Mouse (Mus musculus): ENCODE measurements around the gene Armh1.

The Armh1 gene

DNA sequence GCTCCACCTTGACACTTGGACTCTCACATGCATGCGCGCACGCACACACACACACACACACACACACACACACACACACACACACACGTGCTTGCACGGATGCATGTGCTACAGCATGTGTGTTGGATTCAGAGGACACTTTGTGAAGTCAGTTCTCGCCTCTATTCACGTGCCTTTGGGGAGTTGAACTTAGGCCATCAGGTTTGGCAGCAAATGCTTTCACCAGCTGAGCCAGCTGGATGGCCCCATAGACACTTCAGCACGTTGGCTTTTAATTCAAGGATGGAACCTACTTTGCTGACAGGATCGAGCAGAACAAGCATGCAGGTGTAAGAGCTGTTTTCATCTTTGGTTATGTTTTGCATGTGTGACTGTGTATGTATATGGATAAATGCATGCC, 30.1 kb downstream of the Armh1 start:
- no peak for ATAC-seq (ENCODE audit: low TSS enrichment)

GRCm38 (mm10) chr4:117220741-117221515, 31.0 kb downstream of the Armh1 start:
- ATAC-seq (ENCODE audit: low TSS enrichment): no peak

DNA sequence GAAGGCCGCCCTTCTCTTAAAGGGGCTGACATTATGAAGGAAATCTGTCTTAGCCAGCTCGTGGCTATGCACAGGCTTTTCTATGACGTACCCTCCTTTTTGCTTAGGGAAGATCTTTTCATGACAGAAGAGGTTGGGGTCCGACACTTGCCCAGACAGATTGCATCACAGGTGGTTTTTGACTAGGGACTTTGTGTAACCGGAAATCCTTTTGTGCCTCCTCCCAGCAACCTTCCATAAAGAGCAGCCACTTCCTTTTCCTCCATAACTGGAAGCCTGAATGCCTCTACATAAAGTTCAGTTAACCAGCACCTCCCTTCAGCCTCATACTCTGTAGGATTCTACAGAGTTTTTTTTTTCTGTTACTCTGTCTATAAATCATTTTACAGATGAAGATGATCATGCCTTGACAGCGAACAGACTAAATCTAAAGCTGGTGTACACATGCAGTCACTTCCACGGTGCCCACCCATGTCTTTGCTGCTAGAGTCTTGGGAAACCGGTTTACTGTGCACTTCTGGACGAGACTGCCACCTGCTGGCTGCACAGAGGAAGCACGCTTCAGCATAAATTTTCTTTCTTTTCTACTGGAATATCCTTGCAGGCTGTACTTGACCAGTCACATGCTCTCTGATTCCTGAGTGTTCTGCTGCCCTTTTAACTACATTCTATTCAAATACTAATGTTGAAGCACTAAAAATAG, 33.3 kb downstream of the Armh1 start:
- peak; percentile 58; the same call in 1 of the 2 replicates for ATAC-seq (ENCODE audit: low TSS enrichment)

GRCm38 (mm10) chr4:117217029-117217428, 34.9 kb downstream of the Armh1 start:
- peak; percentile 78 for ATAC-seq (ENCODE audit: low TSS enrichment)

- ATAC-seq (ENCODE audit: low TSS enrichment): no peak
Observed at GRCm38 (mm10) chr4:117214250-117214649, 37.7 kb downstream of the Armh1 start.

- no peak for ATAC-seq (ENCODE audit: low TSS enrichment)
Observed at GRCm38 (mm10) chr4:117210147-117211074, 41.5 kb downstream of the Armh1 start.

DNA sequence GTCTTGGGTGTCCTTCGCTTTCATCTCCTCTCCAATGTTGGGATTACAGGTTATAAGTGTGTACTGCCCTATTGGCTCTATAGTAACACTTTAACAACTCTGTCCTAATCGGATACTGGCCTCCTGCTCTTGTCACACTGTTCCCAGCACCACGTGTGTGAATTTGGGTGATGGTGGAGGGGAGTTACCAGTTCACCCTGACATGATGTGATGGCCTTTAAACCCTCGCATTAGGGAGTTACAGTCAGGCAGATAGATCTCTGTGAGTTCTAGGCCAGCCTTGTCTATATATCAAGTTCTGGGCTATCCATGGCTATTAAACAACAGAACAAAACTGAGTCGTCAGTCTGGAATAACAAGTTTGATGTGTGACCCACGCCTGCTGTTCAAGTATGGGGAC, 42.3 kb downstream of the Armh1 start:
- no peak for ATAC-seq (ENCODE audit: low TSS enrichment)

- no peak for ATAC-seq (ENCODE audit: low TSS enrichment)
Observed at GRCm38 (mm10) chr4:117202992-117203354, 49.0 kb downstream of the Armh1 start.

- peak; percentile 34; the same call in 1 of the 2 replicates for ATAC-seq (ENCODE audit: low TSS enrichment)
Observed at GRCm38 (mm10) chr4:117202046-117202991, 49.6 kb downstream of the Armh1 start.

GRCm38 (mm10) chr4:117191804-117192203, 60.1 kb downstream of the Armh1 start:
- ATAC-seq (ENCODE audit: low TSS enrichment): no peak

DNA sequence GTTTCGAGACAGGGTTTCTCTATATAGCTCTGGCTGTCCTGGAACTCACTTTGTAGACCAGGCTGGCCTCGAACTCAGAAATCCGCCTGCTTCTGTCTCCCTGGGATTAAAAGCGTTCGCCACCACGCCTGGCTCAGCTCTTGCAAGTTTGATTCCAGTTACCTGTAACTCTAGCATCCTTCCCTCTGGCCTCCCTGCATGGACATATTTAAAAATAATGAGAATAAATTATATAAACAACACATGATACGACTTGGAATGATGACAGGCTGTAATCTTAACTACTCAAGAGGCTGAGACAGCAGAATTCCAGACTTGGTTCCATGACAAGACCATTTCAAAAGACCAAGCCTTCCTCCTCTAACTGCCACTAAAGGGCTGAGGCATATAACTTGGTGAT, 61.3 kb downstream of the Armh1 start:
- ATAC-seq (ENCODE audit: low TSS enrichment): no peak

- peak; percentile 73 for ATAC-seq (ENCODE audit: low TSS enrichment)
Observed at GRCm38 (mm10) chr4:117189856-117190543, 61.9 kb downstream of the Armh1 start.

GRCm38 (mm10) chr4:117189382-117189855, 62.5 kb downstream of the Armh1 start:
- ATAC-seq (ENCODE audit: low TSS enrichment): no peak

- ATAC-seq (ENCODE audit: low TSS enrichment): no peak
Observed at GRCm38 (mm10) chr4:117188969-117189368, 63.0 kb downstream of the Armh1 start.

- ATAC-seq (ENCODE audit: low TSS enrichment): 0 out of 2 replicates have a peak, but pooled peaks have one; percentile 47
Observed at GRCm38 (mm10) chr4:117182759-117183096, 69.2 kb downstream of the Armh1 start.

- peak; percentile 100 for ATAC-seq (ENCODE audit: low TSS enrichment)
Observed at GRCm38 (mm10) chr4:117181863-117182758, 69.8 kb downstream of the Armh1 start, which contains the start of gene Kif2c. Gene Kif2c, minus strand, starts transcription at chr4:117182639.

DNA sequence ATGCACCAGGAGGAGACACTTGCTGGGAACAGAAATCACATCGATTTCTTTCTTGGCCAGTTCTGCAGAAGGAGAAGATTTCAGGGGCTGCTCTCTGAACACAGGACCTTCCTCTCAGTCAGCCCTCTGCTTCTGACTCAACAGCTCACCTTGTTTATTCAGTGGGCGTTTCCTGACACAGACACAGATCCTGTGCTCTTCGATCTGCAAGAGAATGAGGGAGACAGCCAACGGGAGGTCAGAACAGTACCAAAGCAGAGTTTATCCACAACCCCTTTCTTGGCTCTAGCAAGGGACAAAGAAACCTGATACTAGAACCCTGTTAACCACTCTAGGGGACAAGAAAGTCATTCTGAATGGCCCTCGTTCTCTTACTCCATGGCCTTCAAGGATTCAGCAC, 82.0 kb downstream of the Armh1 start:
- ATAC-seq (ENCODE audit: low TSS enrichment): no peak

All from frontal cortex, adult (tissue).